Mouse (Mus musculus): ENCODE measurements around the gene Max. TPM values are rescaled to one million over a fixed set of nuclear protein-coding genes. Genes with fewer than 3 reads are reported as not detected.

Max gene
- polyA plus RNA-seq (2014; fragmentation: Nextera tagmentation; extraction: Ambion mirVana): 20.2 and 33.7 TPM in 2 replicates

- no peak within 1 kb of the TSS for H3K27ac ChIP-seq (replicated peaks; ENCODE audit: low read depth, low read length)
- DNase-seq (ENCODE audit: low spot score) (peak; percentile 98), ATAC-seq (ENCODE audit: insufficient number of reproducible peaks, low FRiP score, low TSS enrichment, low read depth) (peak; percentile 99)
Observed at GRCm38 (mm10) chr12:76961932-76962891, at the start of gene Max. Gene Max (minus strand): TSS chr12:76962201.

GRCm38 (mm10) chr12:77011092-77011720 lies 49.2 kb upstream of the Max start:
- no peak for DNase-seq (ENCODE audit: low spot score)
- Histone ChIP-seq H3K4me2 (ENCODE audit: low read depth, severe bottlenecking) (no peak overlapping the region), H3K9ac (ENCODE audit: low read length) (no peak overlapping the region), H3K27me3 (ENCODE audit: control insufficient read depth, insufficient read depth, low read length) (no peaks in the 10 kb centered on the region), H3K27ac (replicated peaks; ENCODE audit: low read depth, low read length) (no peak overlapping the region), H3K4me1 (ENCODE audit: control insufficient read depth, insufficient read depth, low read length) (no peaks in the 10 kb centered on the region), H3K9me3 (ENCODE audit: control insufficient read depth, low read length) (no peaks in the 10 kb centered on the region), H3K4me3 (ENCODE audit: low read depth, low read length) (no peak overlapping the region), H3K36me3 (ENCODE audit: control insufficient read depth, insufficient read depth, low read length) (no peaks in the 10 kb centered on the region)
- 62% methylated on average over 6 of the region's 6 CpGs for WGBS
- ATAC-seq (ENCODE audit: insufficient number of reproducible peaks, low FRiP score, low TSS enrichment, low read depth): no peak

More at GRCm38 (mm10) chr12:76961932-76962891, at the start of gene Max:
- H3K27me3 ChIP-seq (ENCODE audit: control insufficient read depth, insufficient read depth, low read length): no peaks in the 10 kb centered on the region
- no peaks in the 10 kb centered on the region; the same call in 1 of the 2 replicates for H3K4me1 ChIP-seq (ENCODE audit: control insufficient read depth, insufficient read depth, low read length)
- WGBS: under 1% methylated on average over 69 of the region's 73 CpGs
- H3K9ac ChIP-seq (ENCODE audit: low read length): peak within 1 kb of the TSS; percentile 61
- H3K9me3 ChIP-seq (ENCODE audit: control insufficient read depth, low read length): no peaks in the 10 kb centered on the region
- H3K4me3 ChIP-seq (ENCODE audit: low read depth, low read length): peak within 1 kb of the TSS; percentile 63
- H3K4me2 ChIP-seq (ENCODE audit: low read depth, severe bottlenecking): peak within 1 kb of the TSS; percentile 82
- no peaks in the 10 kb centered on the region for H3K36me3 ChIP-seq (ENCODE audit: control insufficient read depth, insufficient read depth, low read length)

- no peak for ATAC-seq (ENCODE audit: insufficient number of reproducible peaks, low FRiP score, low TSS enrichment, low read depth)
- no peak overlapping the region for H3K4me3 ChIP-seq (ENCODE audit: low read depth, low read length)
- WGBS: 63% methylated on average over 20 of the region's 20 CpGs
- H3K27ac ChIP-seq (replicated peaks; ENCODE audit: low read depth, low read length): no peak overlapping the region
- peaks cover 3% of the 10 kb centered on the region; the same call in 1 of the 2 replicates for H3K4me1 ChIP-seq (ENCODE audit: control insufficient read depth, insufficient read depth, low read length)
- H3K4me2 ChIP-seq (ENCODE audit: low read depth, severe bottlenecking): no peak overlapping the region
- no peak for DNase-seq (ENCODE audit: low spot score)
- no peak overlapping the region for H3K9ac ChIP-seq (ENCODE audit: low read length)
- H3K27me3 ChIP-seq (ENCODE audit: control insufficient read depth, insufficient read depth, low read length): no peaks in the 10 kb centered on the region
- no peaks in the 10 kb centered on the region for H3K36me3 ChIP-seq (ENCODE audit: control insufficient read depth, insufficient read depth, low read length)
- H3K9me3 ChIP-seq (ENCODE audit: control insufficient read depth, low read length): no peaks in the 10 kb centered on the region
Observed at GRCm38 (mm10) chr12:77009202-77010030, 47.4 kb upstream of the Max start.

GRCm38 (mm10) chr12:77004893-77005292 lies 42.9 kb upstream of the Max start:
- no peak for ATAC-seq (ENCODE audit: insufficient number of reproducible peaks, low FRiP score, low TSS enrichment, low read depth)

GRCm38 (mm10) chr12:77002551-77003228 lies 40.7 kb upstream of the Max start:
- Histone ChIP-seq H3K27me3 (ENCODE audit: control insufficient read depth, insufficient read depth, low read length) (no peaks in the 10 kb centered on the region), H3K36me3 (ENCODE audit: control insufficient read depth, insufficient read depth, low read length) (no peaks in the 10 kb centered on the region), H3K4me2 (ENCODE audit: low read depth, severe bottlenecking) (no peak overlapping the region), H3K9me3 (ENCODE audit: control insufficient read depth, low read length) (no peaks in the 10 kb centered on the region), H3K27ac (replicated peaks; ENCODE audit: low read depth, low read length) (no peak overlapping the region), H3K9ac (ENCODE audit: low read length) (no peak overlapping the region), H3K4me1 (ENCODE audit: control insufficient read depth, insufficient read depth, low read length) (peaks cover 10% of the 10 kb centered on the region; the same call in 1 of the 2 replicates), H3K4me3 (ENCODE audit: low read depth, low read length) (no peak overlapping the region)
- 88% methylated on average over 8 of the region's 8 CpGs for WGBS
- ATAC-seq (ENCODE audit: insufficient number of reproducible peaks, low FRiP score, low TSS enrichment, low read depth): no peak
- DNase-seq (ENCODE audit: low spot score): no peak

More at GRCm38 (mm10) chr12:77004893-77005292, 42.9 kb upstream of the Max start:
- no peaks in the 10 kb centered on the region for H3K36me3 ChIP-seq (ENCODE audit: control insufficient read depth, insufficient read depth, low read length)
- H3K9me3 ChIP-seq (ENCODE audit: control insufficient read depth, low read length): no peaks in the 10 kb centered on the region
- 15% methylated on average over 10 of the region's 10 CpGs for WGBS
- peaks cover 10% of the 10 kb centered on the region; the same call in 1 of the 2 replicates for H3K4me1 ChIP-seq (ENCODE audit: control insufficient read depth, insufficient read depth, low read length)
- no peak overlapping the region for H3K9ac ChIP-seq (ENCODE audit: low read length)
- peak overlapping the region; percentile 23; the same call in 1 of the 2 replicates for H3K4me2 ChIP-seq (ENCODE audit: low read depth, severe bottlenecking)
- no peaks in the 10 kb centered on the region for H3K27me3 ChIP-seq (ENCODE audit: control insufficient read depth, insufficient read depth, low read length)
- no peak overlapping the region for H3K27ac ChIP-seq (replicated peaks; ENCODE audit: low read depth, low read length)
- peak; percentile 37 for DNase-seq (ENCODE audit: low spot score)
- H3K4me3 ChIP-seq (ENCODE audit: low read depth, low read length): no peak overlapping the region

- Histone ChIP-seq H3K36me3 (ENCODE audit: control insufficient read depth, insufficient read depth, low read length) (no peaks in the 10 kb centered on the region), H3K27ac (replicated peaks; ENCODE audit: low read depth, low read length) (no peak overlapping the region), H3K27me3 (ENCODE audit: control insufficient read depth, insufficient read depth, low read length) (no peaks in the 10 kb centered on the region), H3K4me1 (ENCODE audit: control insufficient read depth, insufficient read depth, low read length) (peaks cover 10% of the 10 kb centered on the region; the same call in 1 of the 2 replicates), H3K9ac (ENCODE audit: low read length) (no peak overlapping the region), H3K4me3 (ENCODE audit: low read depth, low read length) (no peak overlapping the region), H3K9me3 (ENCODE audit: control insufficient read depth, low read length) (no peaks in the 10 kb centered on the region), H3K4me2 (ENCODE audit: low read depth, severe bottlenecking) (no peak overlapping the region)
- ATAC-seq (ENCODE audit: insufficient number of reproducible peaks, low FRiP score, low TSS enrichment, low read depth): no peak
- DNase-seq (ENCODE audit: low spot score): no peak
- WGBS: 70% methylated on average over 1 of the region's 1 CpGs
Observed at GRCm38 (mm10) chr12:77001312-77001711, 39.3 kb upstream of the Max start.

GRCm38 (mm10) chr12:77000705-77001284 lies 38.8 kb upstream of the Max start:
- no peaks in the 10 kb centered on the region for H3K27me3 ChIP-seq (ENCODE audit: control insufficient read depth, insufficient read depth, low read length)
- no peak overlapping the region for H3K27ac ChIP-seq (replicated peaks; ENCODE audit: low read depth, low read length)
- DNase-seq (ENCODE audit: low spot score) (peak; percentile 54), ATAC-seq (ENCODE audit: insufficient number of reproducible peaks, low FRiP score, low TSS enrichment, low read depth) (peak; percentile 51)
- H3K4me2 ChIP-seq (ENCODE audit: low read depth, severe bottlenecking): no peak overlapping the region
- no peak overlapping the region for H3K9ac ChIP-seq (ENCODE audit: low read length)
- WGBS: 7% methylated on average over 6 of the region's 6 CpGs
- H3K36me3 ChIP-seq (ENCODE audit: control insufficient read depth, insufficient read depth, low read length): no peaks in the 10 kb centered on the region
- no peak overlapping the region for H3K4me3 ChIP-seq (ENCODE audit: low read depth, low read length)
- H3K4me1 ChIP-seq (ENCODE audit: control insufficient read depth, insufficient read depth, low read length): peaks cover 10% of the 10 kb centered on the region; the same call in 1 of the 2 replicates
- no peaks in the 10 kb centered on the region for H3K9me3 ChIP-seq (ENCODE audit: control insufficient read depth, low read length)

All from limb, embryonic 11.5 days (tissue).